Mouse (Mus musculus) liver (tissue): ENCODE results near the gene Pde4d.

Experiments
- DNase-seq: peaks from one replicate; pipeline ENCODE4 v3.0.0-alpha.2; 2020; ENCODE audit warnings: mixed read lengths

Gene Pde4d

GRCm38 (mm10) chr13:108601021-108601420, 151.3 kb downstream of the Pde4d start:
- no peak for DNase-seq

- no peak for DNase-seq
Measured at GRCm38 (mm10) chr13:108603502-108603901, 153.8 kb downstream of the Pde4d start.

GRCm38 (mm10) chr13:108604213-108604612, 154.5 kb downstream of the Pde4d start:
- DNase-seq = no peak

- DNase-seq = no peak
Measured at GRCm38 (mm10) chr13:108618207-108618606, 168.5 kb downstream of the Pde4d start.

- no peak for DNase-seq
Measured at GRCm38 (mm10) chr13:108622681-108623080, 172.9 kb downstream of the Pde4d start.

GRCm38 (mm10) chr13:108623929-108624328, 174.2 kb downstream of the Pde4d start:
- no peak for DNase-seq

- DNase-seq = no peak
Measured at GRCm38 (mm10) chr13:108626166-108626565, 176.4 kb downstream of the Pde4d start.

- DNase-seq = no peak
Measured at GRCm38 (mm10) chr13:108628501-108628900, 178.8 kb downstream of the Pde4d start.

GRCm38 (mm10) chr13:108630576-108630975, 180.8 kb downstream of the Pde4d start:
- DNase-seq = no peak

GRCm38 (mm10) chr13:108631222-108631621, 181.5 kb downstream of the Pde4d start:
- DNase-seq = no peak

- DNase-seq = no peak
Measured at GRCm38 (mm10) chr13:108636526-108636925, 186.8 kb downstream of the Pde4d start.

- DNase-seq = no peak
Measured at GRCm38 (mm10) chr13:108642259-108642658, 192.5 kb downstream of the Pde4d start.

GRCm38 (mm10) chr13:108646801-108647200, 197.1 kb downstream of the Pde4d start:
- DNase-seq = no peak

- no peak for DNase-seq
Measured at GRCm38 (mm10) chr13:108647239-108647638, 197.5 kb downstream of the Pde4d start.

- no peak for DNase-seq
Measured at GRCm38 (mm10) chr13:108654026-108654723, 204.4 kb downstream of the Pde4d start.

GRCm38 (mm10) chr13:108666579-108666978, 216.8 kb downstream of the Pde4d start:
- DNase-seq = no peak

GRCm38 (mm10) chr13:108667077-108667476, 217.3 kb downstream of the Pde4d start:
- no peak for DNase-seq

- no peak for DNase-seq
Measured at GRCm38 (mm10) chr13:108677056-108677455, 227.3 kb downstream of the Pde4d start.

GRCm38 (mm10) chr13:108683018-108683417, 233.3 kb downstream of the Pde4d start:
- no peak for DNase-seq

GRCm38 (mm10) chr13:108685817-108686216, 236.1 kb downstream of the Pde4d start:
- no peak for DNase-seq

GRCm38 (mm10) chr13:108686262-108686661, 236.5 kb downstream of the Pde4d start:
- no peak for DNase-seq

- no peak for DNase-seq
Measured at GRCm38 (mm10) chr13:108686807-108687206, 237.1 kb downstream of the Pde4d start.

- no peak for DNase-seq
Measured at GRCm38 (mm10) chr13:108692883-108693550, 243.3 kb downstream of the Pde4d start.

GRCm38 (mm10) chr13:108705441-108705840, 255.7 kb downstream of the Pde4d start:
- no peak for DNase-seq

GRCm38 (mm10) chr13:108714032-108714431, 264.3 kb downstream of the Pde4d start:
- no peak for DNase-seq
